Mouse (Mus musculus) cerebellum, adult (tissue): ENCODE data around the gene Dennd6b.
A peak's percentile ranks its signal among the peaks of the same experiment; 100 is the strongest.

ENCODE experiments used
- ATAC-seq: cut with Nextera tagmentation; 2 replicates; pipeline ENCODE4 v1.9.2; 2017; ENCODE audit warnings: mild to moderate bottlenecking, moderate library complexity, mixed read lengths; ENCODE audit not compliant: insufficient number of reproducible peaks, low FRiP score, low TSS enrichment

Dennd6b gene

GRCm38 (mm10) chr15:89182328-89182741 is 14.0 kb downstream of the Dennd6b start:
- no peak for ATAC-seq

GRCm38 (mm10) chr15:89181561-89182270 is 14.6 kb downstream of the Dennd6b start:
- no peak for ATAC-seq

- ATAC-seq, result peak; percentile 13; the same call in 1 of the 2 replicates
Observed at GRCm38 (mm10) chr15:89180571-89181229, 15.6 kb downstream of the Dennd6b start, which contains the start of gene Plxnb2. Gene Plxnb2, minus strand, starts transcription at chr15:89180788.

GRCm38 (mm10) chr15:89180081-89180541 is 16.2 kb downstream of the Dennd6b start:
- no peak for ATAC-seq

- no peak for ATAC-seq
Observed at GRCm38 (mm10) chr15:89179630-89179964, 16.7 kb downstream of the Dennd6b start.

GRCm38 (mm10) chr15:89178954-89179629 is 17.2 kb downstream of the Dennd6b start:
- ATAC-seq, result no peak

- ATAC-seq, result peak; percentile 47
Observed at GRCm38 (mm10) chr15:89178260-89178860, 17.9 kb downstream of the Dennd6b start.

- no peak for ATAC-seq
Observed at GRCm38 (mm10) chr15:89177576-89178259, 18.6 kb downstream of the Dennd6b start.

GRCm38 (mm10) chr15:89177121-89177520 is 19.2 kb downstream of the Dennd6b start:
- ATAC-seq, result no peak

- no peak for ATAC-seq
Observed at GRCm38 (mm10) chr15:89175411-89176155, 20.7 kb downstream of the Dennd6b start.

- ATAC-seq, result no peak
Observed at GRCm38 (mm10) chr15:89174889-89175339, 21.4 kb downstream of the Dennd6b start.

GRCm38 (mm10) chr15:89173906-89174214 is 22.4 kb downstream of the Dennd6b start:
- peak; percentile 24 for ATAC-seq

- no peak for ATAC-seq
Observed at GRCm38 (mm10) chr15:89173024-89173905, 23.0 kb downstream of the Dennd6b start.

- no peak for ATAC-seq
Observed at GRCm38 (mm10) chr15:89172276-89172935, 23.9 kb downstream of the Dennd6b start.

GRCm38 (mm10) chr15:89171526-89172051 is 24.7 kb downstream of the Dennd6b start:
- no peak for ATAC-seq

GRCm38 (mm10) chr15:89170102-89170501 is 26.2 kb downstream of the Dennd6b start:
- no peak for ATAC-seq

GRCm38 (mm10) chr15:89169431-89169830 is 26.9 kb downstream of the Dennd6b start:
- peak; percentile 67; the same call in 1 of the 2 replicates for ATAC-seq

- ATAC-seq, result no peak
Observed at GRCm38 (mm10) chr15:89168922-89169321, 27.4 kb downstream of the Dennd6b start.
